Mouse (Mus musculus) neural tube, postnatal 0 days (tissue): Measurements from ENCODE around the gene Ralgps1. TPM values are rescaled to one million over a fixed set of nuclear protein-coding genes. Genes with fewer than 3 reads are reported as not detected.

ENCODE experiments used
- microRNA-seq: library from miRNA; unstranded; fragments of <30 nt; microRNA quantifications from one replicate; pipeline ENCODE4, GENCODE M21; 2016
- polyA plus RNA-seq: library from polyadenylated mRNA; unstranded; fragments of >200 nt; fragmentation: Nextera tagmentation; extraction: Ambion mirVana; gene quantifications from 2 replicates; pipeline ENCODE4 v1.2.1, GENCODE M21; 2015

Gene Ralgps1
- polyA plus RNA-seq = 19.2 and 23.3 TPM in 2 replicates

GRCm38 (mm10) chr2:33370777-33371647 is at the start of gene Ralgps1:
TSS of gene Ralgps1 (minus strand) at chr2:33371486.

GRCm38 (mm10) chr2:33215700-33216509 is 155.4 kb downstream of the Ralgps1 start, which contains the start of gene Angptl2:
TSS of gene Angptl2 (plus strand) at chr2:33216069.

GRCm38 (mm10) chr2:33131500-33132092 is 239.7 kb downstream of the Ralgps1 start, which contains the start of gene Garnl3:
TSS of gene Garnl3 (minus strand) at chr2:33131654.

Small RNA genes lying within 50 kb of the gene (microRNA-seq; reads per million reads assigned to microRNA genes)
- not detected for gene Gm25998

Other genes starting within 250 kb of the Ralgps1 start
- gene Garnl3, start 239.8 kb downstream of the Ralgps1 start, polyA plus RNA-seq = 62.0 and 68.1 TPM in 2 replicates
- gene Angptl2, start 155.4 kb downstream of the Ralgps1 start, polyA plus RNA-seq = 6.0 and 9.3 TPM in 2 replicates
- 2.7 and 3.6 TPM in 2 replicates for gene Zbtb34, start 59.8 kb upstream of the Ralgps1 start, polyA plus RNA-seq
- 15.0 and 16.5 TPM in 2 replicates for gene Zbtb43, start 97.1 kb upstream of the Ralgps1 start, polyA plus RNA-seq